9 mouse cellular contexts compared by ENCODE assay signal in the genomic region with DNA sequence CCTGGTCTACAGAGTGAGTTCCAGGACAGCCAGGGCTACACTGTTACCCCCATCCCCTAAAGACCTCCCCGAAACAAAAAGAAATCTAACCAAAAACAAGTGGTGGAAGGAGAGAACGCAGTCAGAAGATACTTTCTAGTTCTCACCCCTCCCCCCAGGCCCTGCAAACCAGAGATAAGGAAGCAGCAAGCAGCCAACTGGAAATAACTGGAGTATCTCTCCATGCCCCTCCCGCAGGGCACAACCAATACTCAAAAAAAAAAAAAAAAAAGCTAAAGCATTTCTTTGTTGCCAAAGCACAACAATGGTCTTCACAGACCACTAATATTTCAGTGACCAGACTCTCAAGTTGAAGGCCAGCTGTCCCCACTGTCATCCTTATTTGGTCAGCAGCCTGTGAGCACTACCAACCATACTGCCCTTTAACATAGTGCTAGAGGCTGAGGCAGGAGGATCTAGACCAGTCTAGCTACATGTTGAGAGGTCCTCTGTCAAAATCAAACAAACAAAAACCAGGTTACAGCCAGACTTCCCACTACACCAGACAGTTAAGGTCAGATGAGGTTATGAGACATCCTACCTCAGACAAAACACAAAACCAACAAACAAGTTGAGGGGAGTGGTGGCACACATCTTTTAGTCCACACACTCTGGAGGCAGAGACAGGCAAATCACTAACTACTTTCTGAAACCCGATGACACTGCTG. TPM values are rescaled to one million over a fixed set of nuclear protein-coding genes. Genes with fewer than 3 reads are reported as not detected.
DNase-seq lines count a peak whose midpoint lies in the region; ATAC-seq and TF ChIP-seq lines count a peak whose summit lies in the region.
"Had no signal": no experiment of that assay in that cellular context is flagged by ENCODE, and none has a peak within 500 bp of the region (broad histone marks: within the 10 kb centered on the region; RNA-seq: fewer than 3 reads in every experiment).

No protein-coding gene starts in this region.

- H3K4me2 ChIP-seq in forebrain, embryonic 14.5 days (ENCODE audit: low read length) = peak overlapping the region; percentile 54; the same call in 1 of the 2 replicates
- peak overlapping the region; percentile 86 for H3K4me2 ChIP-seq in midbrain, embryonic 12.5 days (replicated peaks)

- peaks cover 3% of the 10 kb centered on the region; the same call in 1 of the 2 replicates for H3K27me3 ChIP-seq in G1E (ENCODE audit: insufficient read depth, low read length)
- H3K27me3 ChIP-seq in forebrain, embryonic 14.5 days (replicated peaks; ENCODE audit: control insufficient read depth, insufficient read depth, low read length) = no peaks in the 10 kb centered on the region
- no peaks in the 10 kb centered on the region for H3K27me3 ChIP-seq in midbrain, embryonic 12.5 days

- DNase-seq in gastrocnemius, adult 2 months = no peak
- DNase-seq in gastrocnemius, adult 18-20 months (ENCODE audit: low spot score) = no peak
- DNase-seq in G1E (ENCODE audit: low spot score) = peak; percentile 65
- no peak for DNase-seq in forebrain, embryonic 14.5 days (ENCODE audit: low spot score)
- DNase-seq in layer of hippocampus, adult 9-11 months = no peak
- DNase-seq in layer of hippocampus, postnatal 36 days = no peak
- DNase-seq: kidney, adult 2 months had no signal

- H3K36me3 ChIP-seq in G1E (replicated peaks) = peaks cover 28% of the 10 kb centered on the region
- H3K36me3 ChIP-seq in forebrain, embryonic 14.5 days (ENCODE audit: control insufficient read depth, insufficient read depth, low read length) = peaks cover 41% of the 10 kb centered on the region
- peaks cover 41% of the 10 kb centered on the region for H3K36me3 ChIP-seq in midbrain, embryonic 12.5 days

- peaks cover 67% of the 10 kb centered on the region for H3K4me1 ChIP-seq in G1E (ENCODE audit: insufficient read depth, low read depth, low read length)
- H3K4me1 ChIP-seq in forebrain, embryonic 14.5 days (ENCODE audit: control insufficient read depth, insufficient read depth, low read length) = peaks cover 14% of the 10 kb centered on the region
- peaks cover 33% of the 10 kb centered on the region for H3K4me1 ChIP-seq in midbrain, embryonic 12.5 days

- H3K9me3 ChIP-seq in G1E (replicated peaks) = no peaks in the 10 kb centered on the region
- H3K9me3 ChIP-seq in forebrain, embryonic 14.5 days (replicated peaks; ENCODE audit: control insufficient read depth, low read length) = no peaks in the 10 kb centered on the region
- H3K9me3 ChIP-seq in midbrain, embryonic 12.5 days = no peaks in the 10 kb centered on the region

- H3K4me3 ChIP-seq in gastrocnemius, adult 2 months = no peak overlapping the region
- peak overlapping the region; percentile 63; the same call in 1 of the 2 replicates for H3K4me3 ChIP-seq in G1E (ENCODE audit: low read depth, low read length)
- H3K4me3 ChIP-seq in forebrain, embryonic 14.5 days (ENCODE audit: low read depth, low read length) = no peak overlapping the region
- 0 out of 2 replicates have a peak overlapping the region, but pooled peaks have one; percentile 9 for H3K4me3 ChIP-seq in midbrain, embryonic 12.5 days

- TF ChIP-seq CTCF in gastrocnemius, adult 2 months (IDR thresholded peaks at IDR 0.05) = no peak
- TF ChIP-seq CTCF in G1E (IDR thresholded peaks at IDR 0.05; ENCODE audit: low read depth, low read length) = no peak

- intact Hi-C loops in gastrocnemius, adult 2 months (cut with DNase I) = loop anchor here (10.0 kb wide), 1 partner anchor 517 kb away; no protein-coding TSS in a partner anchor

- WGBS in forebrain, embryonic 14.5 days = 73% methylated on average over 4 of the region's 4 CpGs
- 71% methylated on average over 4 of the region's 4 CpGs for WGBS in midbrain, embryonic 12.5 days

- no peak overlapping the region for H3K9ac ChIP-seq in forebrain, embryonic 14.5 days (ENCODE audit: low read length)
- H3K9ac ChIP-seq in midbrain, embryonic 12.5 days (replicated peaks) = 0 out of 2 replicates have a peak overlapping the region, but pooled peaks have one; percentile 24

- peak; percentile 48 for ATAC-seq in G1E (ENCODE audit: extremely low read depth, insufficient number of reproducible peaks, low FRiP score, poor library complexity, severe bottlenecking)
- ATAC-seq in forebrain, embryonic 14.5 days = no peak
- no peak for ATAC-seq in midbrain, embryonic 12.5 days (ENCODE audit: low FRiP score, low read depth)
- ATAC-seq in monocyte, adult 5-6 weeks (replicated peaks; ENCODE audit: insufficient number of reproducible peaks, low FRiP score, low TSS enrichment, poor library complexity, severe bottlenecking) = no peak

- H3K27ac ChIP-seq in gastrocnemius, adult 2 months = peak overlapping the region; percentile 95
- H3K27ac ChIP-seq in forebrain, embryonic 14.5 days (ENCODE audit: low read depth, low read length) = no peak overlapping the region
- H3K27ac ChIP-seq in midbrain, embryonic 12.5 days (replicated peaks) = peak overlapping the region; percentile 58; the same call in 1 of the 2 replicates

RNA-seq across cellular contexts. Expression of a gene that starts 6.5 kb away (rescaled TPM):
- 100 to 1,000 TPM in 1 of 2 experiments, 10 to 100 TPM in 1; 87.5 to 108 TPM for total RNA-seq in gastrocnemius, adult 2 months (2021)
- 100 to 1,000 TPM in 1 of 2 experiments, 10 to 100 TPM in 1; 88.9 to 105 TPM for total RNA-seq in gastrocnemius, adult 18-20 months (2021)
- total RNA-seq in G1E (2014; fragmentation: Nextera tagmentation) (191 and 233 TPM in 2 replicates), G1E (2017) (157 and 170 TPM in 2 replicates)
- polyA plus RNA-seq in G1E (2012) = 145 and 169 TPM in 2 replicates
- polyA plus RNA-seq in forebrain, embryonic 14.5 days (2014; fragmentation: Nextera tagmentation; extraction: Ambion mirVana) = 302 and 334 TPM in 2 replicates
- 281 and 296 TPM in 2 replicates for polyA plus RNA-seq in midbrain, embryonic 12.5 days (2016; fragmentation: Nextera tagmentation; extraction: Ambion mirVana)
- 60.2 to 116 TPM (median 66.7 TPM) in 3 replicates for total RNA-seq in monocyte, adult 5-6 weeks (2017)
- 100 to 1,000 TPM in 1 of 2 experiments, 10 to 100 TPM in 1; 93.4 to 102 TPM for total RNA-seq in layer of hippocampus, postnatal 36 days (2021)

RNA-seq across cellular contexts. Expression of a gene that starts 8.0 kb away (rescaled TPM):
- 10 to 100 TPM; 21.1 to 24.5 TPM for total RNA-seq in gastrocnemius, adult 2 months (2021)
- 10 to 100 TPM; 27.6 to 28.1 TPM for total RNA-seq in gastrocnemius, adult 18-20 months (2021)
- 10.2 and 24.4 TPM in 2 replicates for total RNA-seq in G1E (2014; fragmentation: Nextera tagmentation)
- total RNA-seq in G1E (2017) = 12.6 and 17.8 TPM in 2 replicates
- 15.0 and 17.7 TPM in 2 replicates for polyA plus RNA-seq in G1E (2012)
- 19.3 and 26.7 TPM in 2 replicates for polyA plus RNA-seq in forebrain, embryonic 14.5 days (2014; fragmentation: Nextera tagmentation; extraction: Ambion mirVana)
- polyA plus RNA-seq in midbrain, embryonic 12.5 days (2016; fragmentation: Nextera tagmentation; extraction: Ambion mirVana) = 51.2 and 51.8 TPM in 2 replicates
- total RNA-seq in monocyte, adult 5-6 weeks (2017) = 35.6 to 52.9 TPM (median 38.9 TPM) in 3 replicates
- 10 to 100 TPM; 39.2 to 39.8 TPM for total RNA-seq in layer of hippocampus, postnatal 36 days (2021)

RNA-seq across cellular contexts. Expression of a gene that starts 12.4 kb away (rescaled TPM):
- total RNA-seq in gastrocnemius, adult 2 months (2021) = 10 to 100 TPM in 1 of 2 experiments, 1 to 10 TPM in 1; 4.9 to 10.2 TPM
- total RNA-seq in gastrocnemius, adult 18-20 months (2021) = 1 to 10 TPM; 6.2 to 7.7 TPM
- 11.8 and 17.2 TPM in 2 replicates for total RNA-seq in G1E (2014; fragmentation: Nextera tagmentation)
- total RNA-seq in G1E (2017) = 9.4 and 9.7 TPM in 2 replicates
- 11.2 and 11.6 TPM in 2 replicates for polyA plus RNA-seq in G1E (2012)
- 18.1 and 18.2 TPM in 2 replicates for polyA plus RNA-seq in forebrain, embryonic 14.5 days (2014; fragmentation: Nextera tagmentation; extraction: Ambion mirVana)
- 25.2 and 27.5 TPM in 2 replicates for polyA plus RNA-seq in midbrain, embryonic 12.5 days (2016; fragmentation: Nextera tagmentation; extraction: Ambion mirVana)
- total RNA-seq in monocyte, adult 5-6 weeks (2017) = 3.6 to 7.5 TPM (median 7.3 TPM) in 3 replicates
- 10 to 100 TPM; 24.9 to 27.0 TPM for total RNA-seq in layer of hippocampus, postnatal 36 days (2021)

RNA-seq across cellular contexts. Expression of a gene that starts 20.7 kb away (rescaled TPM):
- 1 to 10 TPM; 2.1 to 2.9 TPM for total RNA-seq in gastrocnemius, adult 2 months (2021)
- 1 to 10 TPM; 1.2 to 1.9 TPM for total RNA-seq in gastrocnemius, adult 18-20 months (2021)
- total RNA-seq in G1E (2014; fragmentation: Nextera tagmentation) (0.63 and 3.9 TPM in 2 replicates), G1E (2017) (4.0 and 5.5 TPM in 2 replicates)
- polyA plus RNA-seq in G1E (2012) = 0.36 and 0.56 TPM in 2 replicates
- polyA plus RNA-seq in forebrain, embryonic 14.5 days (2014; fragmentation: Nextera tagmentation; extraction: Ambion mirVana) = 8.1 and 12.3 TPM in 2 replicates
- polyA plus RNA-seq in midbrain, embryonic 12.5 days (2016; fragmentation: Nextera tagmentation; extraction: Ambion mirVana) = 24.6 and 30.7 TPM in 2 replicates
- total RNA-seq in monocyte, adult 5-6 weeks (2017) = 0.78 to 3.3 TPM (median 1.7 TPM) in 3 replicates
- 10 to 100 TPM; 39.1 to 42.1 TPM for total RNA-seq in layer of hippocampus, postnatal 36 days (2021)

RNA-seq across cellular contexts. Expression of a gene that starts 27.7 kb away (rescaled TPM):
- 1 to 10 TPM in 1 of 2 experiments, under 1 TPM in 1; 0.84 to 1.2 TPM for total RNA-seq in gastrocnemius, adult 2 months (2021)
- total RNA-seq in gastrocnemius, adult 18-20 months (2021) = 1 to 10 TPM; 1.4 to 1.8 TPM
- total RNA-seq in G1E (2014; fragmentation: Nextera tagmentation) = 15.2 and 16.8 TPM in 2 replicates
- total RNA-seq in G1E (2017) = 12.9 and 18.7 TPM in 2 replicates
- polyA plus RNA-seq in G1E (2012) = 4.3 and 9.4 TPM in 2 replicates
- polyA plus RNA-seq in forebrain, embryonic 14.5 days (2014; fragmentation: Nextera tagmentation; extraction: Ambion mirVana) = 17.3 and 26.1 TPM in 2 replicates
- polyA plus RNA-seq in midbrain, embryonic 12.5 days (2016; fragmentation: Nextera tagmentation; extraction: Ambion mirVana) = 18.3 and 24.0 TPM in 2 replicates
- total RNA-seq in monocyte, adult 5-6 weeks (2017) = 5.3 to 25.3 TPM (median 11.4 TPM) in 3 replicates
- 1 to 10 TPM; 8.3 to 8.9 TPM for total RNA-seq in layer of hippocampus, postnatal 36 days (2021)

Comparison
In these comparisons a context has a peak if more than half of its experiments do, and no peak if none do; other contexts are left out.
1. H3K4me3 ChIP-seq: peak in G1E (single experiment) and midbrain, embryonic 12.5 days (single experiment); none in gastrocnemius, adult 2 months (single experiment) and forebrain, embryonic 14.5 days (single experiment).